Comparison of ENCODE assay signal across 21 mouse cellular contexts in genomic region chr6:108190690-108191089, GRCm38 (mm10).
"Had no signal": no experiment of that assay in that cellular context is flagged by ENCODE, and none has a peak within 500 bp of the region (broad histone marks: within the 10 kb centered on the region; RNA-seq: fewer than 3 reads in every experiment).

No protein-coding gene starts in this region.

- ATAC-seq: hindbrain, embryonic 16.5 days; hindbrain, postnatal 0 days; inflammation-experienced regulatory T-cells, adult 6 months; intestine, embryonic 15.5 days; intestine, embryonic 16.5 days; intestine, postnatal 0 days had no signal

- DNase-seq: heart, postnatal 10 days; heart, postnatal 36 days; heart, postnatal 4 days; kidney, adult 11 months; kidney, adult 18-20 months; kidney, adult 2 months; kidney, adult 8-10 months; kidney, adult 9 months; kidney, postnatal 10 days; kidney, postnatal 14 days; kidney, postnatal 25 days; kidney, postnatal 36 days; kidney, postnatal 4 days; layer of hippocampus, adult 9-11 months; layer of hippocampus, postnatal 36 days had no signal
